Mouse (Mus musculus) brain, adult 10 weeks (tissue): ENCODE data around the gene Carnmt1. TPM values are rescaled to one million over a fixed set of nuclear protein-coding genes. Genes with fewer than 3 reads are reported as not detected.

Source experiments
- polyA plus RNA-seq: library from polyadenylated mRNA; stranded (reverse); fragments of 350-450 nt; fragmentation: Illumina TruSeq; extraction: RNeasy Lipid Tissue Mini Kit (QIAGEN cat#74804); gene quantifications from one replicate; pipeline ENCODE4 v1.2.3, GENCODE M21; 2015; ENCODE audit warnings: low read depth, low replicate concordance

The Carnmt1 gene
- polyA plus RNA-seq = 10.1 TPM

GRCm38 (mm10) chr19:18670608-18671007 is at the start of gene Carnmt1:
Carnmt1 (plus strand) TSS chr19:18670764.

GRCm38 (mm10) chr19:18631644-18632219 is 38.8 kb upstream of the Carnmt1 start, which contains the start of the genes Ostf1 and Nmrk1:
Ostf1 (minus strand) TSS chr19:18631823.
Nmrk1 (plus strand) TSS chr19:18631950.

GRCm38 (mm10) chr19:18712866-18713300 is 42.3 kb downstream of the Carnmt1 start, which contains the start of gene D030056L22Rik:
D030056L22Rik (plus strand) TSS chr19:18713193.

GRCm38 (mm10) chr19:18749598-18750339 is 79.2 kb downstream of the Carnmt1 start, which contains the start of gene Trpm6:
Trpm6 (plus strand) TSS chr19:18749983.

Other genes with a start within 250 kb of the Carnmt1 start
- gene Ostf1, start 38.9 kb upstream of the Carnmt1 start, polyA plus RNA-seq = 34.3 TPM
- 7.7 TPM for gene Nmrk1, start 38.8 kb upstream of the Carnmt1 start, polyA plus RNA-seq
- 45.3 TPM for gene D030056L22Rik, start 42.4 kb downstream of the Carnmt1 start, polyA plus RNA-seq
- gene Trpm6, start 79.2 kb downstream of the Carnmt1 start, polyA plus RNA-seq = 0.51 TPM